Mouse (Mus musculus) embryonic facial prominence, embryonic 14.5 days (tissue): ENCODE data around the gene E2f3. TPM values are rescaled to one million over a fixed set of nuclear protein-coding genes. Genes with fewer than 3 reads are reported as not detected.
A peak's percentile ranks its signal among the peaks of the same experiment; 100 is the strongest.

Experiments used
- ATAC-seq: fragments of 200-750 bp; cut with Nextera tagmentation; 2 replicates; pipeline ENCODE4 v1.8.0; 2017; ENCODE audit warnings: low read depth, moderate number of reproducible peaks, moderate TSS enrichment
- DNase-seq: peaks from one replicate; pipeline ENCODE4 v3.0.0-alpha.2; 2015; ENCODE audit warnings: low spot score
- H3K27ac ChIP-seq: fragments of 300-500 bp; sonication (generic); replicated peaks from 2 replicates; pipeline ENCODE4 v1.5.1; 2014; ENCODE audit warnings: low read depth, mild to moderate bottlenecking, low read length, moderate library complexity
- H3K27me3 ChIP-seq: fragments of 300-500 bp; sonication (generic); replicated peaks from 2 replicates; pipeline ENCODE4 v1.6.1; 2014; ENCODE audit warnings: low read length; ENCODE audit not compliant: control insufficient read depth, insufficient read depth
- H3K36me3 ChIP-seq: fragments of 300-500 bp; sonication (generic); 2 replicates; pipeline ENCODE4 v1.6.1; 2014; ENCODE audit warnings: low read length, mixed read lengths; ENCODE audit not compliant: control insufficient read depth, insufficient read depth
- H3K4me1 ChIP-seq: fragments of 300-500 bp; sonication (generic); 2 replicates; pipeline ENCODE4 v1.6.1; 2014; ENCODE audit warnings: antibody characterized with exemption, low read length; ENCODE audit not compliant: control insufficient read depth, insufficient read depth
- H3K4me2 ChIP-seq: fragments of 300-500 bp; sonication (generic); 2 replicates; pipeline ENCODE4 v1.6.1; 2014; ENCODE audit warnings: low read depth, mild to moderate bottlenecking, low read length, moderate library complexity, mixed read lengths
- H3K4me3 ChIP-seq: fragments of 300-500 bp; sonication (generic); 2 replicates; pipeline ENCODE4 v1.5.1; 2014; ENCODE audit warnings: low read depth, mild to moderate bottlenecking, low read length
- H3K9ac ChIP-seq: fragments of 300-500 bp; sonication (generic); 2 replicates; pipeline ENCODE4 v1.6.1; 2014; ENCODE audit warnings: low read depth, mild to moderate bottlenecking, low read length, moderate library complexity, mixed read lengths
- H3K9me3 ChIP-seq: fragments of 300-500 bp; sonication (generic); 2 replicates; pipeline ENCODE4 v1.6.1; 2016; ENCODE audit warnings: low read length; ENCODE audit not compliant: control insufficient read depth
- WGBS: fragments of 180-500 bp; shearing (Covaris S2); extraction: QIAGEN DNeasy Blood & Tissue Kit; methylation state at CpG from one replicate; pipeline ENCODE4 v1.1.7; 2014; 5-methylcytosine and 5-hydroxymethylcytosine counted together
- polyA plus RNA-seq: library from polyadenylated mRNA; unstranded; fragments of >200 nt; fragmentation: Nextera tagmentation; extraction: Ambion mirVana; gene quantifications from 2 replicates; pipeline ENCODE4 v1.2.1, GENCODE M21; 2014

E2f3 gene
- polyA plus RNA-seq, 1 experiment from 2014 or later: 9.7 TPM

DNA sequence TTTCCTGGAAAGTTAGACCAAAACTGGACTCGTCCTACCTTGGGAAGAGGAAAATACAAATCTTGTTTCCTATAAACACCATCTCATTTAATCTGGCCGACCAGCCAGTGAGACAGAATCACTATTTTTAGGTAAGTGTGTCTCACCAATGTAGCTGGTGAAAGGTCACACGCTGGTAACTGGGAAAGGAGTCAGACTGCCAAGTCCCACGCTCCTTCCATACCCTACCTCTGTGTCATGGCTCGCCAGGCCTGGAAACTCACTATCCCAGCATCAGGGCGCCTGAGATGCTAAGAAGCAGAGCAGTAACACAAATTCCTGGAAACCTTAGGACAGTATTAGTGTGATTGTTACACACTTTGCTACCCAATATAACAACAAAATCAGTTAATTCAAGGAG, 12.3 kb downstream of the E2f3 start:
- Histone ChIP-seq H3K27me3 (no peaks in the 10 kb centered on the region), H3K4me1 (0 out of 2 replicates have a peak, but pooled peaks cover 3% of the 10 kb centered on the region), H3K9me3 (no peaks in the 10 kb centered on the region), H3K4me2 (no peak overlapping the region), H3K27ac (no peak overlapping the region), H3K9ac (no peak overlapping the region), H3K36me3 (no peaks in the 10 kb centered on the region), H3K4me3 (no peak overlapping the region)
- WGBS: 95% methylated on average over 6 of the region's 6 CpGs
- no peak for ATAC-seq
- no peak for DNase-seq

DNA sequence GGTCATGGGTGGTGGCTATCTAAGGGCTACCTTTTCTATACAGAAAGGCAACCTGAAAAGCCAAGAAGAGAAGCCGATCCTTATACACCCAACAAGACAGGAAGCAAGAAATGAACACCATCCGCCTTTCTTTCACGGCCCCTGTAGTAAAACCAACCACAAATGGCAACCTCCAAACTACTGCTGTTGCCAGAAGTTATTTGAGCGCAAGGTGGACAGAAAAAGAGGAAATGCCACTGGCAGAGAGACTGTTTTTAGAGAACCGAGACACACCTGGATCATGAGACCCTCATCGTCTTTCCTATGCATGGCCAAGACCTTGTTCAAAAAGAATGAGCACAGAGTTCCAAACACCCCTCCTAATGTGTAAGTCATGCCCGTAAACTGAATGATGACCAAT, 15.5 kb downstream of the E2f3 start:
- H3K36me3 ChIP-seq: no peaks in the 10 kb centered on the region
- H3K9me3 ChIP-seq: no peaks in the 10 kb centered on the region
- H3K4me3 ChIP-seq: no peak overlapping the region
- WGBS: 95% methylated on average over 7 of the region's 7 CpGs
- no peak overlapping the region for H3K4me2 ChIP-seq
- H3K27me3 ChIP-seq: no peaks in the 10 kb centered on the region
- H3K9ac ChIP-seq: no peak overlapping the region
- ATAC-seq (no peak), DNase-seq (no peak)
- H3K4me1 ChIP-seq: no peaks in the 10 kb centered on the region
- H3K27ac ChIP-seq: no peak overlapping the region

DNA sequence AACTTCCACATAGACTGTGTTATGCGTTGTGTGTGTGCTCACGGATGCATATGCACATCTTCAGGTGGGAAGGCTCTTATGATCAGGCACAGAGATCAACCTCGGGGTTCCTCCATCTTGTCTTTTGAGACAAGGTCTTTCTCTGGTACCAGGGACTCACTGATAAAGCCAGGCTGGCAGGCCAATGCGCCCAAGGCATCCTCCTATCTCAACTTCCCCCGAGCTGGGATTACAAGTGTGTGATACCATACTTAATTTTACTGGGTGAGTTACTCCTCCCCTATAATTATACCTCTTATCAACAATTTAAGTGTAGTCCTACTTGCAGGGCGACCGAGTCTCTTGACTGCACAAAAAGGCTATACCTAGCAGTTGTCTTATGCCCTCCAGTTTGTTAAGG, 17.2 kb downstream of the E2f3 start:
- Histone ChIP-seq H3K4me3 (no peak overlapping the region), H3K36me3 (0 out of 2 replicates have a peak, but pooled peaks cover 7% of the 10 kb centered on the region), H3K9ac (no peak overlapping the region), H3K4me2 (no peak overlapping the region), H3K4me1 (no peaks in the 10 kb centered on the region), H3K27ac (no peak overlapping the region), H3K27me3 (no peaks in the 10 kb centered on the region), H3K9me3 (no peaks in the 10 kb centered on the region)
- ATAC-seq (no peak), DNase-seq (no peak)
- WGBS: 90% methylated on average over 7 of the region's 7 CpGs

DNA sequence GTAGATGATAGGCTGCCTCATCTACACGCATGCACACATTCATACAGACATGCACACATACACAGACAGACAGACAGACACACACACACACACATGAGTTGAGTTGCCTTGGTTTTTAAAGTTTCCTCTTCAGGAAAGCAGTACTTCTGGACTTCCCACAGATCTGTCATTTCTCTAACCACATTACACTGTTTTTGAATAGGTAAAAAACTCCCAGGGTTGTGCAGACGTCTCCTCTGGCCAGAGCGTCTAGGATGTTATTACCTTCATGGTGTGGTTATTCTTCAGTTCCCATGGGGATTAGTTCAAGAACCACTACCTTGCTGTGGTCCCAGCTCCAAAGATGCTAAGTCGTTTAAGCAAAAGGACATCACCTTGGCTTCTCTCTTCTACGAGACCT, 18.5 kb downstream of the E2f3 start:
- 86% methylated on average over 5 of the region's 5 CpGs for WGBS
- no peaks in the 10 kb centered on the region for H3K9me3 ChIP-seq
- H3K9ac ChIP-seq: no peak overlapping the region
- no peak overlapping the region for H3K4me3 ChIP-seq
- H3K36me3 ChIP-seq: 0 out of 2 replicates have a peak, but pooled peaks cover 7% of the 10 kb centered on the region
- no peak for ATAC-seq
- no peak for DNase-seq
- no peaks in the 10 kb centered on the region for H3K4me1 ChIP-seq
- H3K27me3 ChIP-seq: no peaks in the 10 kb centered on the region
- no peak overlapping the region for H3K27ac ChIP-seq
- H3K4me2 ChIP-seq: no peak overlapping the region

DNA sequence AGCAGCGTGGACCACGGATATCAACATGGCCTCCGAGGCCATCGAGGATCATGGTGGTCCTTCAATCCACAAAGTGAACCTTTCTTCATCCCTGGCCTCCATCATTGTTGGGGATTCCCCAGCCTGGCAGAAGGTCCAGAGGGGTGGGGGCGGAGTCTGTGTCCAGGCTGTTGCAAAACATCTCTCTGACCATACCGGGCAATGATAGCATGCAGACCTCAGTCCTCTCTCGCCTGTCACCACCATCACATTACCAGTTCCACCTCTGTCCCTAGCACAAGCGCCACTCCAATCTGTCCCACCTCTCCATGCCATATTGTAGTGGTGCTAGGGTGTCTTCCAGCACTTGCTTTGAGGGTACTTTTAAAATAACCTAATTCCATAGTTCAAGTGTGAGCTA, 18.9 kb downstream of the E2f3 start:
- DNase-seq: no peak
- 0 out of 2 replicates have a peak, but pooled peaks cover 7% of the 10 kb centered on the region for H3K36me3 ChIP-seq
- H3K27me3 ChIP-seq: no peaks in the 10 kb centered on the region
- WGBS: 98% methylated on average over 8 of the region's 8 CpGs
- no peak overlapping the region for H3K9ac ChIP-seq
- ATAC-seq: no peak
- no peak overlapping the region for H3K4me3 ChIP-seq
- H3K9me3 ChIP-seq: no peaks in the 10 kb centered on the region
- H3K4me2 ChIP-seq: no peak overlapping the region
- no peaks in the 10 kb centered on the region for H3K4me1 ChIP-seq
- H3K27ac ChIP-seq: no peak overlapping the region

DNA sequence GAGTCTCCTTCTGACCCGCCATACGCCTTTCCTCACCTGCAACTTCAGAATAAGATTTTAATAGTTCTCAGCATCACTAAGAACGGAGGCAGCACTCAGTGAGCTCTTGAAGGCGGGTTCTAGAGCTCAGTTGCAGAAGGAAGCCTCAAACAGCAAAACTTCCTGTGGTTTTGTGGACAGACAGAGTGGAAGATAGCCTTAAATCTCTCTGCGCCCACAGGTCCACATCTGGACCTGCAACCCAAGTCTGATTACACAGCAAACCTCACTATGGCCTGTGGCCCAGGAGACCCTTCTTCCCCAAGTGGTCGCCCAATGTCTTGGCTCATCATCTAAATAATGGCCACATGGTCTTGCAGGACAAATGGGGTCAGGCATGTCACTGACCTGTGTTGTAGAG, 21.8 kb downstream of the E2f3 start:
- 96% methylated on average over 6 of the region's 6 CpGs for WGBS

DNA sequence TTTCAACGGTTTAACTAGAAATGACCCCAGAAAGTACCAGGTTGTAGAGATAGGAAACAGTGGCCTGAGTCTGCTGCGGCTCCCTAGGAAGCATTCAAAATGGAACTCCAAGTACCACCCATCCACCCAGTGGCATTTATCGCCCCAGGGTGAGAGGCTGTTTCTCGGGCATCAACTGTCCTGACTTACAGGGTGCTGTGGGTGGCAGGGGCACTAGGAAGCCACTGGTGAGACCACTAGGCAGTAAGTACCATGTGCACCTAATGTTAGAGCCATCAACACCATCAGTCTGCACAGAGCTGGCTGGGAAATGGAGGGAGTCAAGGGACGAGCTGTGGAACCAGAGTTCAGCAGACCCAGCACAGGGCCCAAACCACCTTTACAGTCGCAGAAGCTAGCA, 25.4 kb downstream of the E2f3 start:
- ATAC-seq: no peak
- Histone ChIP-seq H3K4me1 (peaks cover 7% of the 10 kb centered on the region; the same call in 1 of the 2 replicates), H3K27ac (no peak overlapping the region), H3K9ac (no peak overlapping the region), H3K4me2 (no peak overlapping the region), H3K9me3 (no peaks in the 10 kb centered on the region), H3K4me3 (no peak overlapping the region), H3K27me3 (no peaks in the 10 kb centered on the region), H3K36me3 (0 out of 2 replicates have a peak, but pooled peaks cover 7% of the 10 kb centered on the region)
- 91% methylated on average over 6 of the region's 6 CpGs for WGBS
- no peak for DNase-seq

More for the DNA sequence above, 21.8 kb downstream of the E2f3 start:
- no peak overlapping the region for H3K27ac ChIP-seq
- H3K4me2 ChIP-seq: no peak overlapping the region
- H3K4me1 ChIP-seq: no peaks in the 10 kb centered on the region
- no peak for DNase-seq
- 0 out of 2 replicates have a peak, but pooled peaks cover 7% of the 10 kb centered on the region for H3K36me3 ChIP-seq
- no peak overlapping the region for H3K4me3 ChIP-seq
- H3K9me3 ChIP-seq: no peaks in the 10 kb centered on the region
- no peaks in the 10 kb centered on the region for H3K27me3 ChIP-seq
- ATAC-seq: no peak
- no peak overlapping the region for H3K9ac ChIP-seq

DNA sequence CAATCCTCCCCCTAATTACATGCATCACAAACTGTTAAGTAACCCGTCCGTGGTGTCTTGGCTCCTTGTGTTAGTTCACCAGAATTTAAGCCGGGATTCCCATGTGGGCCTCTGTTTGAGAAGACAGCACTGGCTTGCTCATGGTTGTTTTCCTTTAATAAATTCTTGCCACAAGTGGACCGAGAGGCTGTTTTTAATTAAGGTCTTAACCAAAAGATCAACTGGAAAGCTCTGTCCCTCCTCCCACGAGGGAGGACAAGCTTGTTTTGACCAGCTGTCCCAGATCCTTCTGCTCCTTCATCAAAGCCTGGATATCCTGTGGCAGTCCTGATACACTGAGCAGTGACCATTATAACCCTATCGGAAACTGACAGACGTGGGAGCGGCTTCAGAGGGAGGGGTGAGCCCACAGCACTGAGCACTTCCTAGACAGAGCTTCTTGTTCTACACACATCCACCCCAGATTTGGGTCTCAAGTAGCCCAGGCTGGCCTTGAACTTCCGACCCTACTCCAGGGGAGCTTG, 28.1 kb downstream of the E2f3 start:
- ATAC-seq (peak; percentile 44; the same call in 1 of the 2 replicates), DNase-seq (peak; percentile 49)
- Histone ChIP-seq H3K9me3 (no peaks in the 10 kb centered on the region), H3K36me3 (no peaks in the 10 kb centered on the region), H3K4me3 (no peak overlapping the region), H3K9ac (no peak overlapping the region), H3K27me3 (no peaks in the 10 kb centered on the region), H3K4me2 (no peak overlapping the region), H3K27ac (0 out of 2 replicates have a peak overlapping the region, but pooled peaks have one; percentile 21), H3K4me1 (peaks cover 7% of the 10 kb centered on the region; the same call in 1 of the 2 replicates)
- WGBS: 39% methylated on average over 9 of the region's 9 CpGs

DNA sequence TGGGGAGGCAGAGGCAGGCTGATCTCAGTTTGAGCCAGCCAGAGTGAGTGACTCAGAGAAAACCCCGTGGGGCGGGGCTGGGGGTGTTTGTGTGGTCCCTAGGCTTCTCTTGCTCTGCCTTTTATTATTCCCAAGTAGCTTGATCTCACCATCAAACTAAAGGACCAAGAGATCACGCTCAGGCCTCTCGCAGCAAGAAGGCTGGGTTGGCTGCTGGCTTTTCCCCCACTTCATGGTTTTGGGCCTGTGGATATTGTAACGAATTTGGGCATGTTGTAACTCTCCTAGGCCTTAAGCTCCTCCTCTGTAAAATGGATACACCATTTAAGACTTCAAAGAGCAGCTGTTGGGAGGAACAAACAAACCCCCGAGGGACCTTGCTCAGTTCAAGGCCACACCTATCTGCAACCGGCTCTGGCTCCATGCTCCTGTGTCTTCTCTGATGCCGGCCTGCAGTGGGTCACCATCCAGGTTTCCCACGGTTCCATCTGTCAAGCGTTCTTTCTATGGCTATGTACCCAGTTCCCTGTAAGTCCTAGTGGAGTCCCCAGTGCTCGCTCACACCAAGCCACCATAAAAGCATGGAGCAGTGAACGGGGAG, 28.9 kb downstream of the E2f3 start:
- Histone ChIP-seq H3K4me3 (no peak overlapping the region), H3K27me3 (no peaks in the 10 kb centered on the region), H3K4me1 (peaks cover 7% of the 10 kb centered on the region; the same call in 1 of the 2 replicates), H3K27ac (no peak overlapping the region), H3K4me2 (no peak overlapping the region), H3K9ac (no peak overlapping the region), H3K9me3 (no peaks in the 10 kb centered on the region), H3K36me3 (no peaks in the 10 kb centered on the region; the same call in 1 of the 2 replicates)
- WGBS: 88% methylated on average over 12 of the region's 12 CpGs
- DNase-seq: peak; percentile 32
- no peak for ATAC-seq
